Mouse (Mus musculus): ENCODE results near the gene Tnfrsf21.
A peak's percentile ranks its signal among the peaks of the same experiment; 100 is the strongest.

Gene Tnfrsf21

GRCm38 (mm10) chr17:43025048-43025447 is 8.7 kb downstream of the Tnfrsf21 start:
- DNase-seq (ENCODE audit: low spot score), result no peak

GRCm38 (mm10) chr17:43025819-43026593 is 9.7 kb downstream of the Tnfrsf21 start:
- DNase-seq (ENCODE audit: low spot score), result no peak

GRCm38 (mm10) chr17:43026708-43027107 is 10.4 kb downstream of the Tnfrsf21 start:
- no peak for DNase-seq (ENCODE audit: low spot score)

DNA sequence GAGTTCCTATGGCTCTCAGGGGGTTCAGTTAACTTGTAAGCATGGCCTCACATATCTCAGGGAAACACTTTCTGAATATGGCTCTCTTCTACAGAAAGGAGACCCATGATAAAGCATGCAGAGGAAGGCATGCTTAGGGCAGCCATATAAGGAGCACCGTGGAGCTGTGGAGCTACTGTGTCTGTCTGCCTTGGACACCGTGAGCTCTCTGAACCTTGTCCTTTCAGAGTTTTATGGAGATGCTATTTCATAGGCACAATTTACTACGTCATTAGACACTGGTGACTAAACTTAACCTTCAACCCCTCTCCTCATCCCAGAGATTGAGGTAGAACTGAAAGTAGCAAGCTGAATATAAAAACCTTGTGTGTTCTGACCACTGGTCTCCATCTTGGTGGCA is 13.2 kb downstream of the Tnfrsf21 start:
- DNase-seq (ENCODE audit: low spot score), result no peak

- DNase-seq (ENCODE audit: low spot score), result no peak
These were observed 13.9 kb downstream of the Tnfrsf21 start for GRCm38 (mm10) chr17:43030290-43030689.

DNA sequence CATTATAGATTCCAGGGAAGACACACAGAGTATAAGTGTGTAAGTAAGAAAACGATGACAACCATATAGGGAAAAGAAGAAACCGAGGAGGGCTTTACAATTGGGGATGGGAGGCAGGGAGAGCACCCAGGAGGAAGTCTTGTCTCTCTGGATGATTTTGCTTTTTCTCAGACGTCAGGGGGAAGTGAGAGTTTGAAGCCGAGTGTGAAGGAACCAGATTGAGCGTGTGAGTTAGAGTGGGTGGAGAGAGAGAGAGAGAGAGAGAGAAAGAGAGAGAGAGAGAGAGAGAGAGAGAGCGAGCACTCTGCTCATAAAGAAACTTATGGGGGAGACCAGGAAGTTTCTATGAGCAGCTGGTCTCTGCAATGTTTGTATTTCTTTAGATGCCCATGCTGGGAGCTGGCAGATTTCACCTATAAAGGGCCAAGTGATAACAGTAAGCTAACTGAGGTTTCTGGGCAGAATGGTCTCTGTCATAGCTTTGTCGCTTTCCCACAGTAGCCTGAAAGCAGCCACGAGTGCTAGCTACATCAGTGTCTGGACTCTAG is 16.2 kb downstream of the Tnfrsf21 start:
- DNase-seq (ENCODE audit: low spot score), result no peak

GRCm38 (mm10) chr17:43035386-43035785 is 19.0 kb downstream of the Tnfrsf21 start:
- DNase-seq (ENCODE audit: low spot score), result no peak

GRCm38 (mm10) chr17:43036058-43036757 is 19.9 kb downstream of the Tnfrsf21 start:
- DNase-seq (ENCODE audit: low spot score), result no peak

DNA sequence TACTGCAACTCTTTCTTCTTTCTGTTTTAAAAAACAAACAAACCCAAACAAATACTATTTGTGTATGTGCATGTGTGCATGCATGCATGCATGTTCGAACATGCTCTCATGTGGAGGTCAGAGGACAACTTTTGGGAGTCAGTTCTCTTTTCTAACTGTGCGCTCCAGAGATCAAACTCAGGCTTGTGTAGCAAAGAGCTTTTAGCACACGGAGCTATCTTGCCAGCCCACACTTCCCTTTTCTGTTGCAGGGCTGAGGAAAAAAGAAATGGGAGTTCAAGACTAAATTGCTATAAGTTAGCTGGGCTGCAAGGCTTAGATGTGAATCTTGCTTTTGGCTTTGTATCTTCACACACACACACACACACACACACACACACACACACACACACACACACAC is 24.2 kb downstream of the Tnfrsf21 start:
- DNase-seq (ENCODE audit: low spot score), result no peak

GRCm38 (mm10) chr17:43050619-43051018 is 34.3 kb downstream of the Tnfrsf21 start:
- no peak for DNase-seq (ENCODE audit: low spot score)

GRCm38 (mm10) chr17:43052791-43053190 is 36.4 kb downstream of the Tnfrsf21 start:
- no peak for DNase-seq (ENCODE audit: low spot score)

- DNase-seq (ENCODE audit: low spot score), result no peak
These were observed 37.6 kb downstream of the Tnfrsf21 start for GRCm38 (mm10) chr17:43053943-43054342.

DNA sequence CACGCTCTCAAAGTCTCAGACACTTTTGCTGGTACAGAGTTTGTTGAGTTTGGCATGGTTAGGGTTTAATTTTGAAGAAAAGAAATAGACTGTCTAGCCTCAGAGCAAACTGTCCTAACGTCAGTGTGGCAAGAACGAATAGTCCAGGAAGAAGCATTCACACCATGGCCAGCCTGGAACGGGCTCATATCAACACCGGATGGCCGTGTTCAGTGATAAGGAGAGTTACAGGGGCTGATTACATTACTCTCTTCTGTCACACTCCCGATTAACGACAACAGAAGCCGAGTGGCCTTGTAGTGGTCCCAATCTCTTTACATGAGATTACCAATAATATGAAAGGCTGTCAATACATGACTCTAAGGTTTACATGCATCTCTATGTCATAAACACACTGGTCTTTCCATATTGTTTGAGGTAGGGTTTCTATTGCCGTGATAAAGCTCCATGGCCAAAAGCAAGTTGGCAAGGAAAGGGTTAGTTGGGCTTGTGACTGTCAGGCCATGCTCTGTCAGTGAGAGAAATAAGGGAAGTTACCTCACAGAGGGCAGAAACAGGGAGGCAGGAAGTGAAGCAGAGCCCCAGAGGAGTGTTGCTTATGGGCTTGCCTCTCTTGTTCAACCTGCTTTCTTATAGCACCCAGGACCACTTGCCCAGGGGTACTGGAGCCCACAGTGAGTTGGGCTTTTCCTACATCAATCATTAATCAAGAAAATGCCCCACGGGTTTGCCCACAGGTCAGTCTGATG is 42.1 kb downstream of the Tnfrsf21 start:
- no peak for DNase-seq (ENCODE audit: low spot score)

GRCm38 (mm10) chr17:43064705-43065104 is 48.4 kb downstream of the Tnfrsf21 start:
- no peak for DNase-seq (ENCODE audit: low spot score)

DNA sequence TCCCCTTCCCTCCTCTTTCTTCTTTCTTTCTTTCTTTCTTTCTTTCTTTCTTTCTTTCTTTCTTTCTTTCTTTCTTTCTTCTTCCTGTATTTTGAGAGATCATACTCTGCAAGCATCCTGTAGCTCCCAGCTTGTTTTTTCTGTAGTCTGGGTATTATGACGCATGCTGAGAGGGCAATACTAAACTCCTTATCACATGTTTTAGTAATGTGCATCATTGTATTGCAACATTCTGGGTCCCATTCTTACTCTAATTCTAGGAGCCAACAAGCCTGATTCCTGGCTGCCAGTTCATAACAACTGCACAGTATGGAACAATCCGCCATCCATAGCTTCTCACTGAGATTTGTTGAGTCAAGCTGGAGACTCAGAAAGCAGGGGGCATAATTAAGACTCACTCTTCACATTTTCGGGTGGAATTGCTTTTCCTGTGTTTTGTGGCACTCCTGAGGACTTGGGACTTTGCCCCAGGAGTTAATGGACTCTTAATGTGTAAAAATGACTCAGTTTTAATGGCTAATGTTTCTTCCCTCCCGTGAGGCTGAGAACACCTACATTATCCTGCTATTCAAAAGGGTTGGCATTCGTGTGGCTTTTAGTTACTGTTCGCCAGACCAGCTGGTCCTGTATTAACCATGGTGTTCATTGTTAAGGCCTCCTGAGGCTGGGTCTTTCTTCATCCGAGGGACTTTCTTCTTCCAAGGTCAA is 52.6 kb downstream of the Tnfrsf21 start:
- no peak for DNase-seq (ENCODE audit: low spot score)

DNA sequence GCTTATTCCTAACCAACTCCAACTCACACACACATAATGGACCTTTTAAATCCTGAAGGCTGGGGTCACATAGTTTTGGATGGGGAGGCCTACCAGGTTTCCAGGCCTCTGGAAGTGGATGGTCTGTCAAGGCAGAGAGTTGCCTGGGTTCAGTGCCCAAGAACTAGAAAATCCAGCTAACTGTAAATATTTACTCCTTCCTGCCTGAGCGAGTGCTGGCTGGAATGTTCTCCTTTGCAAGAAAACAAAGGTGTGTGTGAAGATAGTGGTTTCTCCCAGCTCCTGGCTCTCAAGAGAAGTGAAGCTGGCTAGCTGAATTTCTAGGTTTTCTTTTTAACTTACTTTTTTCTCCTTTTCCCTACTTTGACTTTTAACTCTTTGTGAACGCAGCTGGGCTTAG is 54.6 kb downstream of the Tnfrsf21 start:
- DNase-seq (ENCODE audit: low spot score), result no peak

DNA sequence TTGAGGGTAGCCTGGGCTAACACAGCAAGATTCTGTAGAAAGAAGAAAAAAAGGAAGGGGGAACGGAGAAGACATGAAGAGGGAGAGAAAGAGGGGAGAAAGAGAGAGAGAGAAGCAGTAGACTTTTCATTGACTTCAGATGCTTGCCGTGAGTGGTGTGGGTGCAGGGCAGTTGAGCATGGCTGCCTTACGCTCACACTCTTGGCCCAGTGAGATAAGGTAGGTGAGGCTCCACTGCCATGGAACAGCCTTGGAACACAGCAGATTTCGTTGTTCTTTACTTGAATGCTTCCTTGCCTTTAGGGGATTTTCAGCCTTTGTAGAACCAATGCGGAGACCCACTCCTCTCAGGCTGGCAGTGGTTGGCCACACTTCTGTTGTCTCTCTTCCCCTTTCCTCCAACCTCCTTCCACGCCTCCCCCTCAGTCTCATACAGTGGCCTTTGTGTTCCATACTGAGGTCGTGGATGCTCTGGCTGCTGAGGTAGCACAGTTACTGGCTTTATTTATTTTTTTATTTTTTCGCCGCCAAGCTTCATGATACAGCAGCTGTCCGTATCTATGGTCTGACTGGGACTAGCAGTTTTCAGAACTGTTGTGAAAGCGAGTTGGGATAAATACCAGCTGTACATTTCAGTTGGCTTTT is 55.9 kb downstream of the Tnfrsf21 start:
- DNase-seq (ENCODE audit: low spot score), result no peak

GRCm38 (mm10) chr17:43072787-43073148 is 56.4 kb downstream of the Tnfrsf21 start:
- peak; percentile 11 for DNase-seq (ENCODE audit: low spot score)

GRCm38 (mm10) chr17:43074391-43074790 is 58.0 kb downstream of the Tnfrsf21 start:
- DNase-seq (ENCODE audit: low spot score), result no peak

- no peak for DNase-seq (ENCODE audit: low spot score)
These were observed 58.7 kb downstream of the Tnfrsf21 start for GRCm38 (mm10) chr17:43075100-43075499.

DNA sequence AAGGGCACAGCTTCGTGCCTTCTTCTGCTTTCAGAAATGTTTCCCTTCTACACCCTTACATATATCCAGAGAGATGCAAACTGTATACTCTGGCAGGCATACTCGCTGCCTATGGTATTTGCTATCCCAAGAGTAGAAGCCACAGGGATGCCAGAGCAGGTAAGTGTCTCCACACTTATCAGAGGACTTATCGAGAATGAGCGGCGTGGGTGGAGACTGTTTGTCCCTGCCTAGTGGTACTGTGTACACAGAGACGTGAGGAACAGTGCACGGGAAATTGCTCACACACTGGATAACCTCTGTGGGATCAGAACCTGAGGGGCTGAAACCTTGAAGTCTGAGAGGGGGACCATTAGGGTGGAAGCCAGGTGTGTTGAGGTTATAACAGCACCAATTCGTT is 59.6 kb downstream of the Tnfrsf21 start:
- no peak for DNase-seq (ENCODE audit: low spot score)

Data from embryo, embryonic 10.5 days (tissue).